Mouse (Mus musculus): ENCODE data around the gene Timm23.
A peak's percentile ranks its signal among the peaks of the same experiment; 100 is the strongest.
"Not testable (repeated sequence)": the region's sequence is repeated elsewhere in the genome, so short reads cannot be mapped to it uniquely, and the experiment has no call there.

Gene Timm23

GRCm38 (mm10) chr14:32164173-32165051 lies 37.3 kb downstream of the Timm23 start:
- DNase-seq: no peak

GRCm38 (mm10) chr14:32163203-32163888 lies 38.4 kb downstream of the Timm23 start:
- no peak for DNase-seq

- DNase-seq: no peak
Measured at GRCm38 (mm10) chr14:32162231-32162630, 39.5 kb downstream of the Timm23 start.

GRCm38 (mm10) chr14:32161090-32161885 lies 40.4 kb downstream of the Timm23 start:
- no peak for DNase-seq

- no peak for DNase-seq
Measured at GRCm38 (mm10) chr14:32160563-32160962, 41.1 kb downstream of the Timm23 start.

GRCm38 (mm10) chr14:32159690-32160246 lies 41.9 kb downstream of the Timm23 start, which contains the start of gene Ncoa4:
Gene Ncoa4, plus strand, starts transcription at chr14:32159865.
- peak; percentile 98 for DNase-seq

GRCm38 (mm10) chr14:32159150-32159670 lies 42.5 kb downstream of the Timm23 start:
- no peak for DNase-seq

GRCm38 (mm10) chr14:32154758-32155157 lies 46.9 kb downstream of the Timm23 start:
- DNase-seq: no peak

- DNase-seq: no peak
Measured at GRCm38 (mm10) chr14:32153156-32153555, 48.5 kb downstream of the Timm23 start.

GRCm38 (mm10) chr14:32152243-32152965 lies 49.3 kb downstream of the Timm23 start:
- no peak for DNase-seq

- DNase-seq: no peak
Measured at GRCm38 (mm10) chr14:32150872-32151271, 50.8 kb downstream of the Timm23 start.

GRCm38 (mm10) chr14:32146578-32146977 lies 55.1 kb downstream of the Timm23 start:
- no peak for DNase-seq

GRCm38 (mm10) chr14:32145809-32146511 lies 55.7 kb downstream of the Timm23 start:
- no peak for DNase-seq

GRCm38 (mm10) chr14:32145401-32145800 lies 56.3 kb downstream of the Timm23 start:
- no peak for DNase-seq

- no peak for DNase-seq
Measured at GRCm38 (mm10) chr14:32144734-32145133, 57.0 kb downstream of the Timm23 start.

GRCm38 (mm10) chr14:32141723-32142122 lies 60.0 kb downstream of the Timm23 start, which contains the start of gene Msmb:
Gene Msmb, plus strand, starts transcription at chr14:32142023.
- no peak for DNase-seq

GRCm38 (mm10) chr14:32140359-32140965 lies 61.2 kb downstream of the Timm23 start:
- DNase-seq: no peak

GRCm38 (mm10) chr14:32136467-32136866 lies 65.2 kb downstream of the Timm23 start:
- not testable (repeated sequence) for DNase-seq

GRCm38 (mm10) chr14:32134293-32134692 lies 67.4 kb downstream of the Timm23 start:
- DNase-seq: no peak

GRCm38 (mm10) chr14:32131836-32132235 lies 69.9 kb downstream of the Timm23 start:
- DNase-seq: no peak

All from thymus, postnatal 4 days (tissue).